Mouse (Mus musculus) monocyte, adult 5-6 weeks (primary cell): ENCODE measurements around the gene Trpc5. TPM values are rescaled to one million over a fixed set of nuclear protein-coding genes. Genes with fewer than 3 reads are reported as not detected.

Source experiments
- ATAC-seq: fragments of 153-309, 156-312 bp; replicated peaks from 2 replicates; pipeline ENCODE4 v1.8.0; 2017; ENCODE audit warnings: mild to moderate bottlenecking; ENCODE audit not compliant: low TSS enrichment, insufficient number of reproducible peaks, severe bottlenecking, poor library complexity, low FRiP score
- total RNA-seq: library from RNA; stranded (forward); fragments of 200-1000, 200-491, 200-594 nt; gene quantifications from 3 replicates; pipeline ENCODE4 v1.2.3, GENCODE M21; 2017

The Trpc5 gene
- total RNA-seq, 1 experiment from 2014 or later = not detected

DNA sequence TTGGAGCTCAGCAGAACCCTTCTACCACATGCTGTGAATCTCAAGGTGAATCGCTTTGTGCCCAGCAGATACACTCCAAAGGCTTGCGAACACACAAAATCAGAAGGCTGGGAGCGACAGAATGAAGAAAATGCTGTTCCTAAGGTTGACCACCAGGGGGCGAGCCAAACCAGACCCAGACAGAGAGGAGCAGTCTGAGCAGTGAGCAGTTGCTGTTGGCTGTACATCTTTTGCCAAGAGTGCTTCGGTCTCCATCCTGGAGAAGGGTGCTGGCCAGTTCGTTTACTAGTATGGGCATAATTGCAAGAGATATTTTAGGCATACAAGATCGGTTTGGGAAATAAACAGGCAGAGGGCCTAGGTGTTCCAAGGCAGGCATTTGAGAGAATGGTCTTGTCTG is 284.5 kb downstream of the Trpc5 start:
- ATAC-seq = no peak; the same call in 1 of the 2 replicates

DNA sequence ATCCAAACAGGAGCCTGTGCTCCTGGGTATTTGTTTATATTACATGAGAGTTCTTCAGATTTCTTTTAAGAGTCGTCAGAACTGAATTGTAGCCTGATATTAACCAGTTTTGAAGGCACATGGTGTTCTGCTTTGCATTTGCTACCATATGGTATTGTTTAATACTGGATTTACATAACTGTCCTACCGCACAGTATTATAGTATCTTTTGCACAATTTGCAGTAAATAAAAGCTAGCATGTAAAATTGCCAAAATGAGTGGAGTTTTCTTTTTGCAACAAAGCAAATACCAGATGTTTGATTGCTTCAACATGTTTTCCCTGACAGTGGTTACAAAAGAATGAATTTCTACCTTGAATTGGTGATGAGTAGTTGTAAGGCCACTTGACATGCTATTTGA is 313.8 kb downstream of the Trpc5 start:
- no peak for ATAC-seq

DNA sequence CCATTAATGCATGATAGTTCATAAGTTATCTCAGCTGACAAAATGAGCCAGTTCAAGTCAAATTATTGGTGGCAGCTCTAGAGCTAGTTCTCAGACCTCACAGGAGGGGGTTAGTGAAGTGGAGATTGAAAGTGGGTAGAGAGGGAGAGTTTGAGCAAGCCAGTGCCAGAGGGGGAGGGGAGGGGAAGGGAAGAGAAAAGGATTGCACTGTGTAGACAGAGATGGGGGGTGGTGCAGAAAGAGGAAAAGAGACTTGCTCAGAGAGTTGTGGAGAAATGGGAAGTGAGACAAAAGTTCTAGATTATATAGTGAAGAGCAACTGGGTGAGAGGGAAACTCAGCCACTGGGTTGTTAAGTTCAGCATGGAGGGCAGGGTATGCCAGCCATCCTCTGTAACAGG is 349.6 kb downstream of the Trpc5 start:
- peak; percentile 31; the same call in 1 of the 2 replicates for ATAC-seq

DNA sequence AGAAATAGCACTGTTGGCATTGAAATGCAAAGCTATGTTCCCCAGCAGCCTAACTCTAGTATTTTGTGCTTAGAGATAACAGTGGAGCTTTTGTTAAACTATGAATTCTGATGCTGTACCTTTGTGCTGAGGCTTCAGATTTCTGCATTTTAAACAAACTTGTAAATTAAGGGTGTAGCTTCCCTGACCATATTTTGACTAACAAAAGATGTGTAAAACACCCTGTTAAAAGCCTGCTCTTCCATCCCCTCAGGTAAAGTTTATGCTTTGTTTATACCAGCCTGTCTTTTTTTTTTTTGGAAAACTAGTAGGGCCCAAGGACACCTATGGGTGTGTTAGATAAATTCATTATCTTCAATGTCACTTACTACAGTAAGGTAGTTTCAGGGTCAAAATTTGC is 350.0 kb downstream of the Trpc5 start:
- ATAC-seq = no peak

DNA sequence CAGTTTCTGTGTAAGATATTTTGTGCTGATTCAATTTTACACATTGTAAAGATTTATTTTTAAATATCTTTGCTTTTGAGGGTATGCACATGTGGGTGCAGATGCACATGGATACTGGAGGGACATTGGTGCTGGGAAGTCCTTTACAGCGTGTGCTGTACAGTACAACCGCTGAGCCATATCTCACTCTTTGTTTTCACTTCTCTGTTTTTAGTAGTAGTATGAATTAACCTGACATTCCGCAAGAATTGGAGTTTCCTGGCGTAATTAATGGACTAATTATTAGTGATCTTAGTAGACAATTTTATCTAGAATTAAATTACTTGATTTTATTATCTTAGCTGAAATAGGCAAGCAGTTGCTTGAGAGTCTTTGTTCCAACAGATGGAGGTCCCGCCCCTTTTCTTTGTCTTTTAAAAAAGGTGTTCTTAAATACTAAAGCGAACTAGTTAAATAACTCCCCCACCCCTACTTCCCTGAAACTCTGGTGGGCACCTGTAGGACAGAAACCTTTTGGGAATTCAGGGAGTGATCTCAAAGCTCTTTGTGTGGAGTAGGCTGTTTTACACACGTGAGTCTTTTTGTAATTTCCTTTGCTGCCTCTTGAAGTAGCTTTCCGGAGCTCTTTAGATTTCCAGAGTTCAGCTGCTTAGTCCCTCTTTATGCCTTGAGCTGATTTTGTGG is 352.5 kb downstream of the Trpc5 start:
- no peak for ATAC-seq

Other genes starting within 250 kb of the Trpc5 start
- gene Trpc5os, start 231.6 kb downstream of the Trpc5 start, total RNA-seq = not detected in 3 replicates
- gene Rtl4, start 727 bp upstream of the Trpc5 start, total RNA-seq = not detected in 3 replicates